Mouse (Mus musculus) liver, embryonic 14.5 days (tissue): ENCODE measurements at regions not wholly inside any gene's neighbourhood (a gene's known extent, or its start where the extent isn't known, plus 50 kb on each side); places are given as distances from the start of the nearest gene placed in this dataset.

Experiments used
- ATAC-seq: fragments of 200-750 bp; cut with Nextera tagmentation; 2 replicates; pipeline ENCODE4 v1.8.0; 2017; ENCODE audit warnings: moderate number of reproducible peaks, mild to moderate bottlenecking, moderate library complexity; ENCODE audit not compliant: insufficient read depth
- DNase-seq, 3 experiments: peaks; one replicate each; pipeline ENCODE4 v3.0.0-alpha.2; 2012 to 2013; ENCODE audit warnings: low read depth in 3 of 3, low spot score in 3 of 3
- H3K27ac ChIP-seq: fragments of 300-500 bp; sonication (generic); 2 replicates; pipeline ENCODE4 v1.5.1; 2014; ENCODE audit warnings: moderate library complexity, mild to moderate bottlenecking, control low read depth, inconsistent platforms
- H3K27me3 ChIP-seq: fragments of 300-500 bp; sonication (generic); 2 replicates; pipeline ENCODE4 v1.6.1; 2014; ENCODE audit warnings: mild to moderate bottlenecking, low read length, moderate library complexity; ENCODE audit not compliant: control insufficient read depth, insufficient read depth
- H3K36me3 ChIP-seq: fragments of 300-500 bp; sonication (generic); replicated peaks from 2 replicates; pipeline ENCODE4 v1.6.1; 2014; ENCODE audit warnings: low read depth; ENCODE audit not compliant: control insufficient read depth, insufficient read depth
- H3K4me1 ChIP-seq, 2 experiments: fragments of 200-500 bp in 1 of 2; fragments of 300-500 bp in 1 of 2; sonication (generic) in 1 of 2; replicated peaks; 2 replicates each; pipeline ENCODE4 v1.6.1; 2012 to 2014; ENCODE audit warnings: antibody characterized with exemption in 1 of 2, inconsistent platforms in 1 of 2, low read length in 1 of 2; ENCODE audit not compliant: control insufficient read depth in 2 of 2, insufficient read depth in 2 of 2
- H3K4me2 ChIP-seq: fragments of 300-500 bp; sonication (generic); 2 replicates; pipeline ENCODE4 v1.6.1; 2014; ENCODE audit warnings: low read depth, mild to moderate bottlenecking, control low read depth, moderate library complexity
- H3K4me3 ChIP-seq, 2 experiments: fragments of 200-500 bp in 1 of 2; fragments of 300-500 bp in 1 of 2; sonication (generic) in 1 of 2; 2 replicates each; pipeline ENCODE4 v1.5.1; 2012 to 2014; ENCODE audit warnings: low read depth in 2 of 2, low read length in 2 of 2, mild to moderate bottlenecking in 2 of 2, control low read depth in 1 of 2, inconsistent platforms in 1 of 2, moderate library complexity in 1 of 2; ENCODE audit not compliant: insufficient read depth in 1 of 2
- H3K9ac ChIP-seq: fragments of 300-500 bp; sonication (generic); replicated peaks from 2 replicates; pipeline ENCODE4 v1.6.1; 2014; ENCODE audit warnings: mild to moderate bottlenecking, control low read depth, moderate library complexity
- H3K9me3 ChIP-seq: fragments of 300-500 bp; sonication (generic); 2 replicates; pipeline ENCODE4 v1.6.1; 2016; ENCODE audit warnings: low read length, mixed read lengths; ENCODE audit not compliant: control insufficient read depth
- CTCF ChIP-seq: IDR thresholded peaks from 2 replicates; pipeline ENCODE4 v1.5.1; 2016; ENCODE audit warnings: antibody characterized with exemption, low read depth, control low read depth
- EP300 ChIP-seq: IDR thresholded peaks from 2 replicates; pipeline ENCODE4 v1.6.1; 2016; ENCODE audit warnings: antibody characterized with exemption, low read depth
- WGBS: fragments of 180-500 bp; shearing (Covaris S2); extraction: QIAGEN DNeasy Blood & Tissue Kit; methylation state at CpG from one replicate; pipeline ENCODE4 v1.1.7; 2014; ENCODE audit not compliant: insufficient replicate concordance; 5-methylcytosine and 5-hydroxymethylcytosine counted together

GRCm38 (mm10) chr3:120019826-120020683, 235.8 kb upstream of the Ptbp2 start:
- H3K27me3 ChIP-seq = no peaks in the 10 kb centered on the region
- 74% methylated on average over 10 of the region's 10 CpGs for WGBS
- no peak overlapping the region for H3K4me2 ChIP-seq
- no peaks in the 10 kb centered on the region for H3K36me3 ChIP-seq
- H3K27ac ChIP-seq = no peak overlapping the region
- H3K4me3 ChIP-seq = no peak overlapping the region
- TF ChIP-seq CTCF = no peak
- no peak for TF ChIP-seq EP300
- H3K9ac ChIP-seq = no peak overlapping the region
- no peak for DNase-seq
- ATAC-seq = no peak
- no peaks in the 10 kb centered on the region for H3K9me3 ChIP-seq
- H3K4me1 ChIP-seq = no peaks in the 10 kb centered on the region

- ATAC-seq = no peak
- Histone ChIP-seq H3K9ac (no peak overlapping the region), H3K27ac (no peak overlapping the region), H3K27me3 (no peaks in the 10 kb centered on the region), H3K36me3 (no peaks in the 10 kb centered on the region), H3K4me3 (no peak overlapping the region), H3K4me1 (no peaks in the 10 kb centered on the region), H3K9me3 (no peaks in the 10 kb centered on the region), H3K4me2 (no peak overlapping the region)
- no peak for DNase-seq
- TF ChIP-seq EP300 = no peak
- TF ChIP-seq CTCF = no peak
- WGBS = 64% methylated on average over 7 of the region's 7 CpGs
Observed at GRCm38 (mm10) chr3:120015376-120015775, 231.1 kb upstream of the Ptbp2 start.

- ATAC-seq = no peak
- no peak overlapping the region for H3K4me3 ChIP-seq
- WGBS = 12% methylated on average over 3 of the region's 3 CpGs
Observed at GRCm38 (mm10) chr3:120011861-120012260, 227.6 kb upstream of the Ptbp2 start.

GRCm38 (mm10) chr3:120008110-120008509, 223.8 kb upstream of the Ptbp2 start:
- H3K27me3 ChIP-seq = no peaks in the 10 kb centered on the region

More at GRCm38 (mm10) chr3:120011861-120012260, 227.6 kb upstream of the Ptbp2 start:
- DNase-seq = no peak
- no peaks in the 10 kb centered on the region for H3K36me3 ChIP-seq
- no peaks in the 10 kb centered on the region for H3K9me3 ChIP-seq
- H3K27ac ChIP-seq = no peak overlapping the region
- no peak overlapping the region for H3K9ac ChIP-seq
- no peaks in the 10 kb centered on the region for H3K4me1 ChIP-seq
- H3K4me2 ChIP-seq = no peak overlapping the region
- no peaks in the 10 kb centered on the region for H3K27me3 ChIP-seq
- no peak for TF ChIP-seq EP300
- TF ChIP-seq CTCF = no peak

GRCm38 (mm10) chr3:120004588-120004987, 220.3 kb upstream of the Ptbp2 start:
- H3K27me3 ChIP-seq = no peaks in the 10 kb centered on the region
- H3K27ac ChIP-seq = no peak overlapping the region
- no peak for DNase-seq
- no peaks in the 10 kb centered on the region for H3K36me3 ChIP-seq
- no peak overlapping the region for H3K4me3 ChIP-seq
- no peak for ATAC-seq
- no peak for TF ChIP-seq CTCF
- TF ChIP-seq EP300 = no peak
- H3K4me2 ChIP-seq = no peak overlapping the region
- H3K4me1 ChIP-seq = no peaks in the 10 kb centered on the region
- no peaks in the 10 kb centered on the region for H3K9me3 ChIP-seq
- 71% methylated on average over 3 of the region's 3 CpGs for WGBS
- no peak overlapping the region for H3K9ac ChIP-seq

More at GRCm38 (mm10) chr3:120008110-120008509, 223.8 kb upstream of the Ptbp2 start:
- Histone ChIP-seq H3K9me3 (no peaks in the 10 kb centered on the region), H3K27ac (no peak overlapping the region), H3K36me3 (no peaks in the 10 kb centered on the region), H3K4me1 (no peaks in the 10 kb centered on the region), H3K4me3 (no peak overlapping the region), H3K9ac (no peak overlapping the region), H3K4me2 (no peak overlapping the region)
- ATAC-seq = no peak
- DNase-seq = no peak
- TF ChIP-seq EP300 (no peak), CTCF (no peak)
- WGBS = 53% methylated on average over 3 of the region's 3 CpGs
